Mouse (Mus musculus): ENCODE data around the gene Zmynd12. TPM values are rescaled to one million over a fixed set of nuclear protein-coding genes. Genes with fewer than 3 reads are reported as not detected.

Gene Zmynd12
- total RNA-seq, 2 experiments from 2014 or later, result 3.4 TPM; not detected in 1

DNA sequence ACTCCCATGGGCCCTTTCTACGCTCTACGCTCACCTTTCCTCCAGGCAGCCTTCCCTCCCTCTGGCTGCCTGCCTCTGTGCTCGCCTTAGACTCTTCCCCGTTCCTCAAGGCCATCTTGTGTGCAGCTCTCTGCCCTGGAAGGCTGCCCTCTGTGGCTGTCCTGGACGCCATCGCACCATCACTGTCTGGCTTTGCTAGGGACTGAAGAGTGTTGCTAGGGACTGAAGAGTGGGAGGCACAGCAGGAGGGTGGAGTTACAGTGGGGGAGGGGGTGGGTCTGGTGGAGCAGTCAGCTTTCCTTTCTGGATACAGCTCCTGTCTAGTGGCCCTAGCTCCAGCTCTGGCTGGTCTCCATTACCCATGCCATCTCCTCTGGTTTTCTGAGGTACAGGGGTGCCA is 19.9 kb downstream of the Zmynd12 start:
- ATAC-seq (replicated peaks; ENCODE audit: low FRiP score, poor library complexity, severe bottlenecking), result peak; percentile 52

DNA sequence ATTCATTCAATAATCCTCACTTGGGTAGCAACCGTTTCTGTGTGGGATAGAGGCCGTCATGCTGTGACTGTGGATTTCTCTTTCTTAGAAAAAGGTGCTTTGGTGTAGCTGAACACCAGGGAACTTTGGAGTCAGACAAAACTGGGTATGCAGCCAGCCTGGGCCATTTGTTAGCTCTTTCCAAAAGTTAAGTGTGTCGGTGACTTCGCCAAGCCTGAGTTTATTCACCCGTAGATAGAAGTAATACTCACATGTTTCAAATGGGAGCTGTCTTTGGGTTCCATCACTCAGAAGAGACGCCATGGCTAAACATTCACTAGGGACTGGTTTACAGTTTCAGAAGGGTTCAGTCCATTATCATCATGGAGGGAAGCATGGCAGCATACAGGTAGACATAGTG is 24.6 kb downstream of the Zmynd12 start:
- no peak for ATAC-seq (replicated peaks; ENCODE audit: low FRiP score, poor library complexity, severe bottlenecking)

DNA sequence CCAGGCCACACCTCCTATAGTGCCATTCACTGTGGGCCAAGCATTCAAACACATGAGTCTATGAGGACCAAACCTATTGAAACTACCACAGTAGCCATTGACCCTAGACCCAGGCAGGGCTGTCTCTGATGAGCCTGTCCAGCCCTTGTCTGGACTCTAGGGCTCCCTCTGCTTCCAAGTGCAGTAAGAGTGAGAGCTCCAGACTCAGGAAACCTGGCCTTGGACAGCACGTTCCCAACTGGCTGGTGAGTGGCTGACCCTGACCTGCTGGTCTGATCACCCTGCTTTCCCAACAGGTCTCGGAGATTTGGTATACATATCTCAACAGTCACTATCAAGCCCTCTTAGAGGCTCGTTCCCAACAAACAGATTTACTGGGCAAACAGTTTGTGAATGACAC is 25.2 kb downstream of the Zmynd12 start:
- ATAC-seq (replicated peaks; ENCODE audit: low FRiP score, poor library complexity, severe bottlenecking), result no peak

DNA sequence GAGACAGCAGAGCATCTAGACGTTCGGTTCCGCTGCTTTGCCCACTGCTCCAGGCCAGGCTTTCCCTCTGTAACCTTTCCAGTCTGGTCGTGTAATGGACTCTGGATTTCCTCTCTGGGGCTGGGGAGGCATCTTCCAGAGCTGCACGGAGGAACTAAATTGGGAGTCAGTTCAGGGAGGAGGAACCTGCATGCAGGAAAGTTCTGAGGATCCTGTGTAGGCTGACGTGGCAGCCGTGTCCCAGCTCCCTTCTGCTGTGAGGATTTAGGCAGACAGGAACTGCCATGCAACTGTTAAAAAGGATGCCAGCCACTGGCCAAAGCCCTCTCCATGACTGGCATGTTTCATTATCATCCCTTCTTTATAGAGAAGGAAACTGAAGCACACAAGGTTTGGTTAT is 27.8 kb downstream of the Zmynd12 start:
- no peak for ATAC-seq (replicated peaks; ENCODE audit: low FRiP score, poor library complexity, severe bottlenecking)

DNA sequence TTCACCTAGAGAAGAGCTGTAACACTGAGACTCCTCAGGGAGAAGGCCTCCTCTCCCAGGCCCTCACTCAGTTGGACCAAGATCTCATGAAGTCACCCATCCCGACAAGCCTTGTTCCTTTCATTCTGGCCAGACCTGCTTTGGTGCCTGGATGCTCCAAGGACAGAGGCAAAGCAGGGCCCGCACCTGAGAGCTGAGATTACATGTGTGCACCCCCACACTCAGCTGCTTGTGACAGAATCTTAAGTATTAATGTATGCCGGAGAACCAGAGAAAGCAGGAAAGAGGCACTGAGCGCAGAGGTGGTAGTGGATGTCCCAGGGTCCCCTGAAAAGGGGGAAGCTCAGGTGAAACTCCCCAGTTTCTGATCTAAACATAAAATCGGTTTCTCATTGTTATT is 30.5 kb downstream of the Zmynd12 start:
- ATAC-seq (replicated peaks; ENCODE audit: low FRiP score, poor library complexity, severe bottlenecking), result no peak

DNA sequence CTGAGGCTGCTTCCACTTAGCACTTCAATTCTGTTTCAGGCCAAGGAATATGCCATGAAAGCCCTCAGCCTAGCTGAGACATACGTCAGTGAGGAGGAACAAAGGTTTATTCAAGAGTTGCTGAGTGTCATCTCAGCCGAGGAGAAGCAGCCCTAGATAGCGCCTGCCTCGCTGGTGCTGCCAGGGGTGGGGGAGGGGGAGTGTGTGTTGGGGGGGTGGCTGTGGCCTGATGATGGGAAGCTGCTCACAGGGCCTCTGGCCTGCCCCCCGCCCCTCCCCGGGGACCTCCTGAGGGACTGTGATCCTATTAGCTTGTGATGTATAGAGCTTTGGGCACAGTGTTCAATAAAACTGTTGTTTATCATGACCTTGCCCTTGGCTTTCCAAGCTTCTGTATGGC is 30.9 kb downstream of the Zmynd12 start:
- ATAC-seq (replicated peaks; ENCODE audit: low FRiP score, poor library complexity, severe bottlenecking), result no peak

DNA sequence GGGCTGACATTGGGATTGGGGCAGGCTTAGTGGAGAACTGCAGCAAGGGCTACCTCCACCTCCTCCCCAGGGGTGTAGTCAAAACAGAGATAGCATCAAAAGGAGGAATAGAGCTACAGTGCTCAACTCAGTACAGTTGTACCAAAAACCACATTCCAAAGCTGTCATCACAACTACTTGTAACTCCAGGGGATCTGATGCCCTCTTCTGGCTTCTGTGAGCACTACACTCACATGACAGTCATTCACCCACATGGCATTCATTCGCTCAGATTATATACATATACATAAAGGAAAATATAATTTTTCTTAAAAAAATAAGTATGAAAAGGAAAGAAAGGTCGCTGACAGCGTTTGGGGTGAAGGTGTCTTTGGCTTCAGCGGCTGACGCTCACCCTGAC is 37.7 kb downstream of the Zmynd12 start:
- peak; percentile 79 for ATAC-seq (replicated peaks; ENCODE audit: low FRiP score, poor library complexity, severe bottlenecking)

DNA sequence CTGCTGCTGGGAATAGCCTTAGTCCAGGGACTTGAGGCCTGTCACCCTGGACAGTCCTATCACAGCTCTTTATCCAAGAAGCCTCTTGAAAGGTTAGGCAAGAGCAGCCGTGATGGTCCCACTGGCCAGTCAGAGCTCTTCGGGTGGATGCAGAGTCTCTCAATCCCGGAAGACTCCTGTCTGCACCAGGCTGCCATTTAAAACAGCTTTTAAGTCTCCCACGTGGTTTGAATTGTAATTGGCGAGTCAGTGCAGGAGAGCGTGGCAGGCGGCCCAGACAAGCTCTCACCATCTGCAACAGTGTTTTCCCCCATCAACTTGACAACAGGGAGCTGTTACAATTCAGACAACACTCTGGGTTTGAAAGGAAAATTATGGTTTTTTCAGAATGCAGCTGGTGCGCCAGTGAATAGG is 38.1 kb downstream of the Zmynd12 start:
- ATAC-seq (replicated peaks; ENCODE audit: low FRiP score, poor library complexity, severe bottlenecking), result 0 out of 2 replicates have a peak, but pooled peaks have one; percentile 23

DNA sequence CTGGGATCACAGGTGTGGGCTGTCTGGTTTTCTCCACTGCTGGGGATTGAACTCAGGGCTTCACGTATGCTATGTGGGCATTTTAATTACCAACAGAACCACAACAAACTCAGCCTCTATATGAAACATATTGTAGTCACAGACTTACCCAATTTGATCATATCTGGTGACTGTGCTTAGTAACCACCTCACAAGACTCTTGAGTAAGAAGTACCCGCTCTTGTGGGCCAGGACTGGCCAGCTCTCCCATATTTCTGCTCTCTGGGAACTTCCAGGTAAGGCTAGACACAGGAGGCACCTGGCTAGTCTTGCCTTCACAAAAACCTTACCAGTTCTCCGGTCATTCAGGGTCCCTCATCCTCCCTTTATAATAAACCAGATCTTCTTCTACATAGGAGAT is 39.8 kb downstream of the Zmynd12 start:
- ATAC-seq (replicated peaks; ENCODE audit: low FRiP score, poor library complexity, severe bottlenecking), result no peak

DNA sequence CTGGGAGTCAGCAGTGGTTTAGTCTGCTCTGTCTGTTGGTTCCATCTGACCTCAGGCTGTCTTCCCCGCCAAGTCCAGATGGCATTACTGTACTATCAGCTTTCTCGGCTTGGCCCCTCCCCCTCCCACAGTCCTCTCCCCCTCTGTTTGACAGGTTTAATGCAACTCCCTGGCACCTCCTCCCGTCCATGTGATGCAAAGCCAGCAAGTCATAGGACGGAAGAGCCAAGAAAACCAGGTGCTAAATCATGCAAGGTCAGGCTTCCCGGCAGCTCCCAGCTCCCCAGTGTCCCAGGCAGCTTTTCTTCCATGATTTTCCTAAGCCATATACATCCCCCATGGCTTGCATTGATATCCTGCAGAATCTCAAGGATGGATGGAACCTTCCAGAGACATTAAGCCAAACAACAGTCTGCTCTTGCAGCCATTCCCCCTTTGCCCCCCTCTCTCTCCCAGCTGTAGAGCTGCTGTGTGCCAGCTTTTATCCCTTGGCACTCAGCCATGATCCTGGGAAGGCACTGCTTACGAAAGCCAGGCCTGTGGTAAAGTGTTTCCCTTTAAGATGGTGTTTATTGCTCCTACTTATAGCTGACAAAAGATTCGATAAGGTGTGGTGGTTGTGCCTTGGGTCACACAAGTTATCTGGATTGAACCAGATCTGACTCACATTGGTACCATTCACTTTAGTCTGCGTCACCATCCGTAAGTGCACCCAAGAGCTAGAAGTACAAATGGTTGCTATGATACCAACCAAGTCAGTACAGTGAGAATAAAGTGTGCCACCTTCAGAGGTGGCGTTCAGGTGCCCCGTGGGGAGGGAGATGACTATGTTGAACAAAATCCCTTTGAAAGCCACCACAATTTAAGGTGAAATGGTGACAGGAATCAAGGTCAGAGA is 40.5 kb downstream of the Zmynd12 start:
- ATAC-seq (replicated peaks; ENCODE audit: low FRiP score, poor library complexity, severe bottlenecking), result no peak

DNA sequence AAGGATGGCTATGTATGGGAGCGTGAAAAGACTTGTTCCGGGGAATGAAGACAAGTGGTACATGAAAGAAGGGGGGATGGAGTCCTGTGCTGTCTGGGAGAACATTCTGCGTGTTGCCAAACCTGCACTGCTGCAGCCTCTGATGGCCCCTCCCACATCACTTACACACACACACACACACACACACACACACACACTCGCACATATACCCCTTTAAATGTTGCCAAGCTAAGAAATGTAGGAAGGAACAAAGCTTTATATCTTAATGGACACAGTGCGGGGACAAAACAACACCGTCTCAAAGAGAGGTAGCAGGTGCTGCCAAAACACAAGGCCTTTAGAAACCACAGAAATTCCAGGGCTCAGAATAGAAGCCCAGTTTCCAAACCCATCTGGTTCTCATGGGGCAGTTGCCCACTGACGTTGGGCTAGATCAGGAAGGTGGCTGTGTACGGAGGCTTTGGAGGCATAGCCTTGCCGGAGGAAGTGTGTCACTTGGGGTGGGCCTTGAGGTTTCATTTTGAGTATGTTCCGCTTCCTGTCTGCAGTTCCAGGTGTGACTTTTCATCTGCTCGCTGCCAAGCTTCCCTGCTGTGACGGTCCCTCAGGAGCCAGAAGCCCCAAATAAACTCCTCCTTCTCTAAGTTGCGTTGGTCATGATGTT is 41.3 kb downstream of the Zmynd12 start:
- ATAC-seq (replicated peaks; ENCODE audit: low FRiP score, poor library complexity, severe bottlenecking), result no peak

DNA sequence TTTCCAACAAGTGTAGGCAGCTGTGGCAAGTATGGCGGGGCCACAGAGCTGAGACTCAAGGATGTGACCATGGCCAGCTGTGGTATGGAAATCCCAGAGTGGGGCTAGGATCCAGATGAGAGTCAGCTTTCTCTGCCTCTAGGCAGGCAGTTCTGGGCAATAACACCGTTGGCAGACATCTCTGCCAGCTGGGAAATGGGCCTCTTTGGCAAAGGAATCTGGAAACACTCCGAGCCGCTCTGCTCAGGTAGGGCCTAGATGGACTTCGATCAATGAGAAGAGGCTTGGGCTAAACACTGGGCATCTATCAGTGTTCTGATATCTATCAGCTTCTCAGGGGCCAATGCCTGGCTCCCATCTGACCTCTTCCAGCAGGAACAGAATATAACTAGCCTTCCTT is 43.2 kb downstream of the Zmynd12 start:
- ATAC-seq (replicated peaks; ENCODE audit: low FRiP score, poor library complexity, severe bottlenecking), result no peak

DNA sequence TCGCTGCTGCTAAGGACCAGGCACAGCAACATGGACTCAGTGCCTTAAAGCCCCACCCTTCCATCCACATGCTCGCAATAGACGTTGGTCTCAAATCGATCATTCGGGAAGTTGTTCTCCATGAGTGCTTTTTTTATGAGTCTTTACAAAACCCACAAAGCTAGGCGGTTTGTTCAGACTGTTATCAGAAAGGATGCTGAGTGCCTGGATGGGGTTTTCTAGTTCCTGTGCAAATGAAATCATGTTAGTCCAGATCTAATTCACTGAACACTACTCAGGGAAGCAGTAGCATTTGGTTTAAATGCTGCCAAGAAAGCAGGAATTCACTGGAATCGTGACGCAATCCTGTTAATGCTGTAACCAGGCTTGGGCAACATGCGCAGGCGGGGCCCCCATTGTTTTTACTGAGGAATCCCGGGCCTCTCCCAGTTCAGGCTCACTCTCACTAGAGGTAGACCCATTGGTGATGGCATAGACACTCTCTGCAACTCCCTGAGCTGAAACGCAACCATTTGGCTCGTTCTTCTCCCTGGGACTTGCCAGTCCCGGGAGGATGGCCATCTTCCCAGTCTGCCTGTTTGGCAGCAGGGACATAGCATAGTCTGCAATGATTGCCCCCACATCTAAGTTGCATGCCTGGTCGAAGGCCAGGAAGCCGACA is 45.2 kb downstream of the Zmynd12 start:
- ATAC-seq (replicated peaks; ENCODE audit: low FRiP score, poor library complexity, severe bottlenecking), result no peak

DNA sequence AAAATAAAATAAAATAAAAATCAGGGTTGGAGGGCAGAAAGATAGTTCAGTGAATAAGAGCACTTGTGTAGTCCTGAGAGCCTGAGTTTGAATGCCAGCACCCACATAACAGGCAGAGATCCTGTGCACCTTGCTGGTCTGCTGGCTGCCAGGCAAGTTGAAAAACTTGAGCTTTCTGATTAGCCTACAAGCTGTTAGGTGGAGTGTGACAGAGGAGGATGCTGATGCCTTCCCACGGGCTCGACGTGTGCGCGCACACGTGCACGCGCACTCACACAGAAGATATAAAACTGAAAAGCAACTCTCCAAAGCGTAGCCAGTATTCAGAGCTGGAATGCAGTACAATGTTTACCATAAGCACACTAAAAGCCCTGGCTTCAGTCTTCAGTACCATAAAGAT is 49.9 kb downstream of the Zmynd12 start:
- ATAC-seq (replicated peaks; ENCODE audit: low FRiP score, poor library complexity, severe bottlenecking), result no peak

DNA sequence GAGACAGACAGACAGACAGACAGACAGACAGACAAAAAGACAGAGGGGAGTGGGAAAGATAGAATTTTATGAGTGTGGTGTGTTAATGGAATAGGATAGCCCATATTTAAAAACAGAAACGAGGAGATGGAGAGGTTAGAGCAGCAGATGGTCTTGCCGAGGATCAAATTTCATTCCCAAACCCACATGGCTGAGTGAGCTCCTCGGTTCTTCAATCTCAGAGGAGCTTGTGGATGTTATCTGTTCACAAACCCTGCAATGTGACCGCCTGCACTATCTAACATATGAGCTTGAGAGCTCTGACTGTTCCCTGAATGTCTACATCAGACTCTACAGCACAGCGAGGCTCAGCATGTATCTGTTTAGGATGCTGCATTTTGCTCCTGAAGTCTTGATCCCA is 50.5 kb downstream of the Zmynd12 start:
- ATAC-seq (replicated peaks; ENCODE audit: low FRiP score, poor library complexity, severe bottlenecking), result no peak

DNA sequence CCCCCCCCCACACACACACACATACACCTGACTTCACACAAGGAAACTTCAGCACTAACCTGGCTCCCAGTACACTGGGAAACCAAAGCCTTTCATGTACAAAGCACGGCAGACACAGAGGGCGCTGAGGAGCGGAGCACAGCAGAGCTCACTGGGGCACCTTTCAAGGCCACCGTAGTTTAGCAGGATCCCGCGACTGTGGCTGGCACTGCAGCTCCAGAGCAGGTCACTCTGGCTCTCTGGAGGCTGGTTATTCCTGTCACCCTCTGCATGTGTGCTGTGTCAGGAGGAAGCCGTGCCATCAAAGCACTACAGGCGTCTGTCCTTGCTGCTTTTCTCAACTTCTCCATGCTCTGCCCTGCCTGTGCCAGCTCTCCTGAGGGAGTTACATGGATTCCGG is 60.4 kb downstream of the Zmynd12 start:
- no peak for ATAC-seq (replicated peaks; ENCODE audit: low FRiP score, poor library complexity, severe bottlenecking)

DNA sequence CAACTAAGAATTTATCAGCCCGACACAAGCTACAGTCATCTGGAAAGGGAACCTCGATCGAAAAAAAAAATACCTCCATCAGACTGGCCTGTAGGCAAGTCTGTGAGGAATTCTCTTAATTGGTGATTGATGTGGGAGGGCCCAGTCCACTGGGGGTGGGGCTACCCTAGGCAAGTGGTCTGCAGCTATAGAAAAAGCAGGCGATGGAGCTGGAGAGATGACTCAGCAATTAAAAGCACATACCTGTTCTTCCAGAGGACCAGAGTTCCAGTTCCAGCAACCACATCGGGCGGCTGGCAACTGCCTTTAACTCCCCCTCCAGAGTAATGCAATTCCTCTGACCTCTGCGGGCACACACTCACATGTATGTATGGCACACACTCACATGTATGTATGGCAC is 62.3 kb downstream of the Zmynd12 start:
- no peak for ATAC-seq (replicated peaks; ENCODE audit: low FRiP score, poor library complexity, severe bottlenecking)

DNA sequence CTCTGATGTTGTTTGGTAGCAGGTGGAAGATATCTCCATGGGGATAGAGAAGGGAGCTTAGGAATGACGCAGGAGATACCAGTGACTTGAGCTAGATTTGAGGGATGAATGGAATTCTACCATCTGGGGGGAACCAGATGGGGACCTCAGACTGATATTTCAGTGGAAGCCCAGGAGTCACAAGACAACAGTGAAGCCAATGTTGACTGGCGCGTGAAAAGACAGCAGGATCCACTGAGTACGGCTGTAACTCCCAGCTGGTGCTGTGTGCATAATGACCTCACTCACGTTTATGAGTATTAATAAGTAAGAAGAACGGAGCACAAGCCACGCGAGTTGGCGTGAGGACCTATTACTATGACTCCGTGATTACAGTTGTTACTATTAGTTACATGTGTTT is 67.1 kb downstream of the Zmynd12 start:
- no peak for ATAC-seq (replicated peaks; ENCODE audit: low FRiP score, poor library complexity, severe bottlenecking)

DNA sequence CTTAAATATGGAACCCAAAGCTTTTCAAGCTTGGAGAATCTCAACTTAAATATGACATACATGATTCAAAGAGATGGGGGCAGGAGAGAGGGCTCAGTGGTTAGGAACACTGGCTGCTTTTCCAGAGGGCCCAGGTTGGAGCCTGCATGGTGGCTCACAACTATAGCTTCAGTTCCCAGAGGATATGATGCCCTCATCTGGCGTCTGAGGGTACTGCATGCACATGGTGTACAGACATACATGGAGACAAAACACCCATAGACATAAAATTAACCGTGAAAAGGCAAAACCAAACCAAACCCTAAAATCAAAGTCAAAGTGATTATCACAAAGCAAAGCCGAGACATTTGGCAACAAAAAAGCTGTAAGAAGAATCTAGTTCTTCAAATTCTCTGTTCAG is 68.2 kb downstream of the Zmynd12 start:
- no peak for ATAC-seq (replicated peaks; ENCODE audit: low FRiP score, poor library complexity, severe bottlenecking)

DNA sequence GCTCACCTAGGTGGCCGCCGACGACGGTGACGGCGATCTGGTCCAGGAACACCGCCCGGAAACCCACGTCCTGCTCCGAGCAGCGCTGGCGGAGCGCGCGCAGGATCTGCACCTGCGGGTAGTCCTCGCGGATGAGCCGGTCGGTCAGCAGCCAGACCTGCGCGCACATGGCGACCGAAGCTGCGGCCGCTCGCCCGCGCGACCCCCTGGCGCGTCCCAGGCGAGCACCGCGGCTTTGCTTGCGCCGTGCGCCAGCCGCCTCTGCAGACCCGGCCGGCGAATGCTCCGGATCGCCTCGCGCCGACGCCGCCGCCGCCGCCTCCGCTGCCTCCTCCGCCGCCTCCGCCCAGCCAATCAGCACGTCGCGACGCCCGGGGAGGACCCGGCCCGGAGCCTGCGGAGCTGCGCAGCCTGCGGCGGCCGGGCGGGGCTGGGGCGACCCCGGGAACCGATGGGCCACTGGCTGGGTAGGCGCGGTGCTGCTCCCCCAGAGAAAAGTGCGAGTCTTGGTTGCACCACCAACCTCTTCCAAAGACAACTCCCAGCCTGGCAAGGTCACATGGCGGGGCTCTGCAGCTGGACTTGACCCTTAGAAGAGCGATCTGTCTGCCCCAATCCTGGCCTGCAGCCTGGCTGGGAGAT is 69.8 kb downstream of the Zmynd12 start, which contains the start of gene Rimkla:
Gene Rimkla (minus strand): TSS at position 338 of the 642 bp plus-strand sequence.
- ATAC-seq (replicated peaks; ENCODE audit: low FRiP score, poor library complexity, severe bottlenecking), result no peak

Measured in erythroid progenitor cell, adult 5-6 weeks (primary cell).